Mouse (Mus musculus) kidney, embryonic 16.5 days (tissue): Measurements from ENCODE around the gene Tmem14a. TPM values are rescaled to one million over a fixed set of nuclear protein-coding genes. Genes with fewer than 3 reads are reported as not detected.

Source experiments
- polyA plus RNA-seq: library from polyadenylated mRNA; unstranded; fragments of >200 nt; fragmentation: Nextera tagmentation; extraction: Ambion mirVana; gene quantifications from 2 replicates; pipeline ENCODE4 v1.2.1, GENCODE M21; 2015

Tmem14a gene
- polyA plus RNA-seq, 1 experiment from 2014 or later = 11.8 TPM

Other genes starting within 250 kb of the Tmem14a start
- gene Tram2, start 139.3 kb upstream of the Tmem14a start, polyA plus RNA-seq = 8.6 and 10.2 TPM in 2 replicates
- 13.5 and 14.4 TPM in 2 replicates for gene Gsta3, start 22.0 kb downstream of the Tmem14a start, polyA plus RNA-seq
- gene Khdc1a, start 131.1 kb downstream of the Tmem14a start, polyA plus RNA-seq = not detected in 2 replicates
- gene Khdc1c, start 149.8 kb downstream of the Tmem14a start, polyA plus RNA-seq = not detected in 2 replicates
- gene Khdc1b, start 165.0 kb downstream of the Tmem14a start, polyA plus RNA-seq = 0.08 TPM in 1 of 2 replicates, not detected in the other